Mouse (Mus musculus) stomach, embryonic 14.5 days (tissue): ENCODE data around the gene Olfr1164. TPM values are rescaled to one million over a fixed set of nuclear protein-coding genes. Genes with fewer than 3 reads are reported as not detected.

ENCODE experiments used
- ATAC-seq: fragments of 200-750 bp; cut with Nextera tagmentation; 2 replicates; pipeline ENCODE4 v1.8.0; 2017; ENCODE audit warnings: low read depth, moderate TSS enrichment; ENCODE audit not compliant: insufficient number of reproducible peaks, insufficient read depth, low FRiP score
- H3K27ac ChIP-seq: fragments of 300-500 bp; sonication (generic); 2 replicates; pipeline ENCODE4 v1.5.1; 2014; ENCODE audit warnings: mild to moderate bottlenecking, low read length, moderate library complexity, mixed read lengths
- H3K27me3 ChIP-seq: fragments of 300-500 bp; sonication (generic); 2 replicates; pipeline ENCODE4 v1.6.1; 2014; ENCODE audit warnings: low read length, control low read depth, mixed read lengths; ENCODE audit not compliant: control insufficient read depth, insufficient read depth
- H3K36me3 ChIP-seq: fragments of 300-500 bp; sonication (generic); 2 replicates; pipeline ENCODE4 v1.6.1; 2014; ENCODE audit warnings: mild to moderate bottlenecking, control low read depth, low read length, moderate library complexity, mixed read lengths; ENCODE audit not compliant: control insufficient read depth, insufficient read depth
- H3K4me1 ChIP-seq: fragments of 300-500 bp; sonication (generic); 2 replicates; pipeline ENCODE4 v1.6.1; 2014; ENCODE audit warnings: low read length, control low read depth, mixed read lengths; ENCODE audit not compliant: control insufficient read depth, insufficient read depth
- H3K4me2 ChIP-seq: fragments of 300-500 bp; sonication (generic); replicated peaks from 2 replicates; pipeline ENCODE4 v1.6.1; 2014; ENCODE audit warnings: low read depth, low read length, control low read depth
- H3K4me3 ChIP-seq: fragments of 300-500 bp; sonication (generic); 2 replicates; pipeline ENCODE4 v1.5.1; 2014; ENCODE audit warnings: low read depth, low read length, control low read depth
- H3K9ac ChIP-seq: fragments of 300-500 bp; sonication (generic); replicated peaks from 2 replicates; pipeline ENCODE4 v1.6.1; 2014; ENCODE audit warnings: low read depth, mild to moderate bottlenecking, control low read depth, low read length, moderate library complexity, mixed read lengths
- H3K9me3 ChIP-seq: fragments of 300-500 bp; sonication (generic); 2 replicates; pipeline ENCODE4 v1.6.1; 2016; ENCODE audit warnings: low read depth, low read length, control low read depth; ENCODE audit not compliant: control insufficient read depth
- WGBS: fragments of 180-500 bp; shearing (Covaris S2); extraction: QIAGEN DNeasy Blood & Tissue Kit; methylation state at CpG from one replicate; pipeline ENCODE4 v1.1.7; 2014; 5-methylcytosine and 5-hydroxymethylcytosine counted together
- polyA plus RNA-seq: library from polyadenylated mRNA; unstranded; fragments of >200 nt; fragmentation: Nextera tagmentation; extraction: Ambion mirVana; gene quantifications from 2 replicates; pipeline ENCODE4 v1.2.1, GENCODE M21; 2014

Gene Olfr1164
- polyA plus RNA-seq = not detected in 2 replicates

DNA sequence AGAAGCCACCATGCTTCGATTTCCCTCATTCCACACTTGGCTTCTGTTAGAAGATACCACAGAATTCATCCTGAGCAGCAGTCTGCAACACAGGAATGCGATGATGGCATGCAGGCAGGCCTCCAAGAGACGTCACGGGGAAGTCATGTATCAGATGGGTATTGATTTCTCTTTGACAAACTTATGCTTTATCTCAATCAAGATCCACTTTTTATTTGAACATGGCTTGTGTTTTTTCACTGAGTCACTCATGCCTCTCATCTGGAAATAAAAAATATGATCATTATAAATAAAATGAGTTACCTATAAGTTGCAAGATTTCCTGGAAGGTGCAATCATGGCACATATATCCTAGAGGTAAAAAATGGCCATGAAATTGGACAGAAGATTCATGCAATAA, at the start of gene Olfr1164:
TSS of gene Olfr1164 (minus strand) at position 101 of the 400 bp plus-strand sequence.
- Histone ChIP-seq H3K27me3 (no peaks in the 10 kb centered on the region), H3K36me3 (no peaks in the 10 kb centered on the region), H3K4me2 (no peak within 1 kb of the TSS), H3K4me3 (no peak within 1 kb of the TSS), H3K27ac (no peak within 1 kb of the TSS), H3K9me3 (no peaks in the 10 kb centered on the region), H3K9ac (no peak within 1 kb of the TSS), H3K4me1 (no peaks in the 10 kb centered on the region)
- ATAC-seq = no peak
- WGBS = 71% methylated on average over 4 of the region's 4 CpGs

DNA sequence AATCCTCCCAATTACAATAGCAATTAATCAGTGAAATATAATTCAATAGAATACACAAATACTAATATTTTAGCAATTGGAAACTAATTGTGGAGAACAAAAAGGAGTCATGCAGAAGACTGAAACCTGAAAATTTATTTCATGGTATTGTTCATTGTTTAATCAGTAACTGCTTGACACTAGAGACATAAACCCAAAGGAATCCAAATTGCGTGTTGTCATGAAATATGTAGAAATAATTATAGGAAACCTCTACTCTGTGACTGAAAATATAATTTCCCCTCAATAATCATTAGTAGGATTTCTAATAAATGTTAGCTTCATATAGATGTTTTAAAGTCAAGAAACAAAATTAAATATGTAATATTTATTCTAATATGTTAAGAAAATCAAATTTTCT, 34.4 kb upstream of the Olfr1164 start, which contains the start of gene Olfr1166:
TSS of gene Olfr1166 (minus strand) at position 101 of the 400 bp plus-strand sequence.
- 88% methylated on average over 1 of the region's 1 CpGs for WGBS
- no peaks in the 10 kb centered on the region for H3K4me1 ChIP-seq
- ATAC-seq = no peak
- H3K4me3 ChIP-seq = no peak within 1 kb of the TSS
- H3K36me3 ChIP-seq = no peaks in the 10 kb centered on the region
- no peak within 1 kb of the TSS for H3K4me2 ChIP-seq
- H3K27me3 ChIP-seq = no peaks in the 10 kb centered on the region
- H3K9ac ChIP-seq = no peak within 1 kb of the TSS
- H3K9me3 ChIP-seq = no peaks in the 10 kb centered on the region
- no peak within 1 kb of the TSS for H3K27ac ChIP-seq

DNA sequence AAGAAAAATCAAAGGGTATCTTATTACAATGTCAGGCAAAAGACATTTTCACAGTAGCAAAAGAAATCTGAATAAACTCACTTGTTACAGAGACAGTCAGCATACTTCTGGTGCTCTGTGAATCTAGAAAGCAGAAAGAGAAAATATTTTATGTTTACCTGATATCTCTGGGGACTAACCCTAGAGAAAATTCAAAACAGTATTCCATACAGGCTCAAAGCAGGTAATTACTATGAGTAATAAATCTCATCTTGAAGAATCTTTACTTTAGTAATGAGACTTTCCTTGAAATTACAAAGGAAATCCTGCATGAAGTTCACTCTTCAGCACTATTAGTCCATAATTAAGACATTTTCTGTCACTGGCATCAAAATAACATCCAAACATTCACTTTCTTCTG, 22.0 kb downstream of the Olfr1164 start, which contains the start of gene Olfr1163:
TSS of gene Olfr1163 (minus strand) at position 101 of the 400 bp plus-strand sequence.
- Histone ChIP-seq H3K9ac (no peak within 1 kb of the TSS), H3K27ac (no peak within 1 kb of the TSS)

DNA sequence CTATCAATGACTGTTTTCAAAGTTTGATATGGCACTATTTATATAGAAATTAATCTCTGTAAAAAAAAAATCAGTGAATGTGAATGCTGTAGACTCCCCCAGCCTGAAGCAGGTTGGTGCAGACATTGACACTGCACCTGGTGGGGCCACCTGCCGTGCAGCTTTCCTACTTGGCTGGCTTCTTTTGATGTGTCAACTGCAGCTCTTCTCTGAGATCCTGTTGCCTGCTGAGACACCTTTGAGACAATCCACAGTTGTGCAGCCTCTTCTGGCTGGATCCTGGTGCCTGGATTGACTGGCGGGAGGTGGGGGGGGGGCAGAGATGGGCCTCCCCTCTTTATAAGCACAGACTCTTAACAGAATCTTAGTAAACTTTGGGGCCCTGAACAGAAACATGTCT, 30.2 kb downstream of the Olfr1164 start:
- 86% methylated on average over 2 of the region's 2 CpGs for WGBS
- Histone ChIP-seq H3K4me2 (no peak overlapping the region), H3K27ac (no peak overlapping the region), H3K27me3 (no peaks in the 10 kb centered on the region), H3K4me3 (no peak overlapping the region), H3K9me3 (no peaks in the 10 kb centered on the region), H3K9ac (no peak overlapping the region), H3K4me1 (no peaks in the 10 kb centered on the region), H3K36me3 (no peaks in the 10 kb centered on the region)
- ATAC-seq = no peak

More for the DNA sequence above, 22.0 kb downstream of the Olfr1164 start, which contains the start of gene Olfr1163:
- H3K36me3 ChIP-seq = no peaks in the 10 kb centered on the region
- no peak within 1 kb of the TSS for H3K4me2 ChIP-seq
- no peaks in the 10 kb centered on the region for H3K9me3 ChIP-seq
- H3K27me3 ChIP-seq = no peaks in the 10 kb centered on the region
- H3K4me3 ChIP-seq = no peak within 1 kb of the TSS
- no peaks in the 10 kb centered on the region for H3K4me1 ChIP-seq
- no peak for ATAC-seq

DNA sequence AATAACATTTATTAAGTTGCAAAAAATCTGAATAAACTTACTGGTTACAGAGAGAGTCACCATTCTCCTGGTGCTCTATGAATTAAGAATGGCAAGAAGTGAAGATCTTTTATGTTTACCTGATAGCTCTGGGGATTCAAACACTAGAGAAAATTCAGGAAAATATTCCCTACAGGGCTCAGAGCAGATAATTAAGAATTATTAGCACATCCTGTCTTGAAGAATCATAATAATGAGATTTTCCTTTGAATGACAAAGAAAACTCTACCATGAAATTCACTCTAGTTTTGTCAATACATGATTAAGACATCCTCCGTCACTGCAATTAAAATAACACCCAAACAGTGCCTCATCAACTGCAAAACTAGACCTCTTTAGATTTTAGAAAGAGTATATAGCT, 42.7 kb downstream of the Olfr1164 start, which contains the start of gene Olfr1162:
TSS of gene Olfr1162 (minus strand) at position 101 of the 400 bp plus-strand sequence.
- H3K36me3 ChIP-seq = no peaks in the 10 kb centered on the region
- 87% methylated on average over 1 of the region's 1 CpGs for WGBS
- no peak for ATAC-seq
- no peak within 1 kb of the TSS for H3K27ac ChIP-seq
- no peaks in the 10 kb centered on the region for H3K4me1 ChIP-seq
- no peak within 1 kb of the TSS for H3K4me3 ChIP-seq
- no peaks in the 10 kb centered on the region for H3K9me3 ChIP-seq
- H3K9ac ChIP-seq = no peak within 1 kb of the TSS
- H3K27me3 ChIP-seq = no peaks in the 10 kb centered on the region
- H3K4me2 ChIP-seq = no peak within 1 kb of the TSS

Other genes starting within 250 kb of the Olfr1164 start
- gene Olfr1150-ps1, start 250.0 kb downstream of the Olfr1164 start, polyA plus RNA-seq = not detected in 2 replicates
- not detected in 2 replicates for gene Olfr1151, start 238.1 kb downstream of the Olfr1164 start, polyA plus RNA-seq
- gene Olfr1152, start 227.5 kb downstream of the Olfr1164 start, polyA plus RNA-seq = 0.06 TPM in 1 of 2 replicates, not detected in the other
- gene Olfr1153, start 199.0 kb downstream of the Olfr1164 start, polyA plus RNA-seq = not detected in 2 replicates
- not detected in 2 replicates for gene Olfr1154, start 188.8 kb downstream of the Olfr1164 start, polyA plus RNA-seq
- not detected in 2 replicates for gene Olfr1155, start 148.8 kb downstream of the Olfr1164 start, polyA plus RNA-seq
- not detected in 2 replicates for gene Olfr1156, start 140.9 kb downstream of the Olfr1164 start, polyA plus RNA-seq
- not detected in 2 replicates for gene Olfr1157, start 125.7 kb downstream of the Olfr1164 start, polyA plus RNA-seq
- not detected in 2 replicates for gene Olfr74, start 119.3 kb downstream of the Olfr1164 start, polyA plus RNA-seq
- gene Olfr1158, start 103.9 kb downstream of the Olfr1164 start, polyA plus RNA-seq = not detected in 2 replicates
- gene Olfr1160, start 85.7 kb downstream of the Olfr1164 start, polyA plus RNA-seq = not detected in 2 replicates
- not detected in 2 replicates for gene Olfr1161, start 71.2 kb downstream of the Olfr1164 start, polyA plus RNA-seq
- gene Olfr73, start 56.3 kb downstream of the Olfr1164 start, polyA plus RNA-seq = not detected in 2 replicates
- not detected in 2 replicates for gene Olfr1162, start 42.8 kb downstream of the Olfr1164 start, polyA plus RNA-seq
- gene Olfr1163, start 22.1 kb downstream of the Olfr1164 start, polyA plus RNA-seq = not detected in 2 replicates
- gene Olfr1166, start 34.3 kb upstream of the Olfr1164 start, polyA plus RNA-seq = not detected in 2 replicates
- not detected in 2 replicates for gene Olfr1167, start 61.2 kb upstream of the Olfr1164 start, polyA plus RNA-seq
- gene Olfr1168, start 87.9 kb upstream of the Olfr1164 start, polyA plus RNA-seq = not detected in 2 replicates
- gene Olfr1170, start 134.4 kb upstream of the Olfr1164 start, polyA plus RNA-seq = not detected in 2 replicates
- gene Olfr1173, start 185.9 kb upstream of the Olfr1164 start, polyA plus RNA-seq = not detected in 2 replicates
- gene Olfr1174-ps, start 221.2 kb upstream of the Olfr1164 start, polyA plus RNA-seq = not detected in 2 replicates
- gene Olfr1175-ps, start 233.2 kb upstream of the Olfr1164 start, polyA plus RNA-seq = not detected in 2 replicates
- gene Olfr1176, start 242.8 kb upstream of the Olfr1164 start, polyA plus RNA-seq = not detected in 2 replicates